Mouse (Mus musculus) Patski (cell line): ENCODE results near the gene Rln1. TPM values are rescaled to one million over a fixed set of nuclear protein-coding genes. Genes with fewer than 3 reads are reported as not detected.

Experiments used
- ATAC-seq: fragments of 100-300 bp; one replicate; pipeline ENCODE4 v1.8.0; 2021
- CTCF ChIA-PET: fragments of 350-600 bp; sonication (Branson Sonifier 250); formaldehyde crosslinking; loops from one replicate; lab custom pipeline; 2022; ENCODE audit warnings: inconsistent platforms; lab: Charles Lee
- POLR2A ChIA-PET: fragments of 350-600 bp; sonication (Branson Sonifier 250); formaldehyde crosslinking; loops from one replicate; lab custom pipeline; 2022; ENCODE audit warnings: antibody characterized with exemption, inconsistent platforms; lab: Charles Lee
- DNase-seq: peaks from one replicate; pipeline ENCODE4 v3.0.0-alpha.2; 2011; ENCODE audit warnings: low read depth, low spot score
- H3K27me3 ChIP-seq: fragments of 371-371 bp; one replicate; pipeline ENCODE4 v1.5.1; 2021
- CTCF ChIP-seq: fragments of 100-300 bp; IDR thresholded peaks from one replicate; pipeline ENCODE4 v1.5.1; 2021
- in situ Hi-C: fragments of 300-500 bp; cut with MboI; formaldehyde crosslinking; loops from 3 replicates; pipeline ENCODE4 v1.11.1; 2018; ENCODE audit warnings: low pct_unique_long_range_greater_than_20kb, mixed read lengths
- polyA plus RNA-seq: library from polyadenylated mRNA; unstranded; gene quantifications from one replicate; pipeline ENCODE4 v1.2.3, GENCODE M21; 2021

Rln1 gene
- polyA plus RNA-seq, 1 experiment from 2014 or later, result not detected

GRCm38 (mm10) chr19:29300919-29301318 is 33.6 kb downstream of the Rln1 start:
- POLR2A ChIA-PET, result no interaction called here
- DNase-seq, result no peak
- in situ Hi-C loops, result no loop called here
- H3K27me3 ChIP-seq, result no peaks in the 10 kb centered on the region
- ATAC-seq, result no peak
- TF ChIP-seq CTCF, result no peak
- CTCF ChIA-PET, result no interaction called here

DNA sequence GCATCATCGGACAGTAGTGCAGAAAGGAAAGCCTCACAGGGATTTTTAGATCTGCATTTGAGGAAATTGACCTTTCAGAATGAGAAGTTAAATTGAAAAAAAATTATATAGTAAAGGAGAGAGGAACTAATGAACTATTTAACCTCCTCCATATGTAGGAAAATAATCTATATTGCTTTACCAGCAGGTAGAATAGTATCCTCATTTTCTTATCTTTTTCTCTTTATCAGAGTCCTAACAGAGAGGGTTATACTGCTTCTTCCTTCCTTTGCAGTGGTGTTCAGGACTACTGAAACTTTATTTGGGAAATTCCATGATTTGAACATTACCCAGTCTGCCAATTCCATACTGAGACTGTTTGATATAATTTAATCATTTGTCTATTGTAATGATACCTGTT is 37.1 kb downstream of the Rln1 start:
- CTCF ChIA-PET, result no interaction called here
- DNase-seq, result no peak
- H3K27me3 ChIP-seq, result no peaks in the 10 kb centered on the region
- no peak for ATAC-seq
- POLR2A ChIA-PET, result no interaction called here
- in situ Hi-C loops, result no loop called here
- no peak for TF ChIP-seq CTCF

DNA sequence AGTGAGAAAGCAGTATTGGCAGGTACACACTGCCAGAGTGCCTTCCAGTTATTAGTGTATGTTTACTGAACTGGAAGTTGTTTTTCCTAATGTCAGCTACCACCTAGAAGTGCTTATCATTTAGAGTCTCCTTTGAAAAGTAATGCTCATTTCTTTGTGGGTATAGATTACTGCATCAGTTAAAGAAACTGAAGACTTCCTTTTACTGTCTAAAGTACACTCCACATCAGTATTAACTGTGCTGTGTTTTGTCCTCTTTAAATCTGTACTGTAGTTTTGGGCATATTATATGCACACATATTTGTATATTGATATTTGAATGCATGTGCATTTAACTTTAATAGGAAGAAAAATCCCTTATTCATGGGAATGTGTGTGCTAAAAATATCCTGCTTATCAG is 38.3 kb downstream of the Rln1 start:
- ATAC-seq (no peak), DNase-seq (no peak)
- in situ Hi-C loops, result no loop called here
- no peaks in the 10 kb centered on the region for H3K27me3 ChIP-seq
- POLR2A ChIA-PET, result no interaction called here
- TF ChIP-seq CTCF, result no peak
- CTCF ChIA-PET, result no interaction called here

GRCm38 (mm10) chr19:29294756-29295155 is 39.7 kb downstream of the Rln1 start:
- CTCF ChIA-PET, result interaction anchor here (0.7 to 1.4 kb wide), 2 partner anchors 57 to 206 kb away, joined by 3 to 5 read pairs; no protein-coding TSS in a partner anchor
- H3K27me3 ChIP-seq, result no peaks in the 10 kb centered on the region
- no peak for TF ChIP-seq CTCF
- POLR2A ChIA-PET, result no interaction called here
- DNase-seq, result no peak
- ATAC-seq, result no peak
- in situ Hi-C loops, result no loop called here

DNA sequence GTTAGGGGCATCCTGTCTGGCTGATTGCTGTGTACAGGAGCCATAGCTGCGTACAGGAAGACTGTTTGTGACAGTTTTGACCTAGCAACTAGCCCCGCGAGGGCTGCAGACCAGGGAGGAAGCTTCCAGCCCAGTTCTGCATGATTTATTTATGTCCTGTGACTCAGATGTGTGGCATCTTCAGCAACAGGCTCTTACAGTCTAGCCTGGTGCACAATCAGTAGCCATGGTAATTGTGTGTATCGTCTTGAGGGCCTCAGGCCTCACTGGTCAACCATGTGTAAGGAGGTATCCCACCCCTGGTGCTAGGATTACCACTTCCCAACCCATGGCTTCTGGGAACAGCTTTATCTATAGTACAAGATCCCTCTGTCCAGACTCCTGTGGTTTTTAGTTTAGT is 41.9 kb downstream of the Rln1 start:
- TF ChIP-seq CTCF, result no peak
- ChIA-PET CTCF (interaction anchor here (0.8 kb wide), 1 partner anchor 12 kb away, joined by 3 read pairs; no protein-coding TSS in a partner anchor), POLR2A (no interaction called here)
- ATAC-seq (peak; percentile 93), DNase-seq (peak; percentile 65)
- in situ Hi-C loops, result no loop called here
- H3K27me3 ChIP-seq, result no peaks in the 10 kb centered on the region

DNA sequence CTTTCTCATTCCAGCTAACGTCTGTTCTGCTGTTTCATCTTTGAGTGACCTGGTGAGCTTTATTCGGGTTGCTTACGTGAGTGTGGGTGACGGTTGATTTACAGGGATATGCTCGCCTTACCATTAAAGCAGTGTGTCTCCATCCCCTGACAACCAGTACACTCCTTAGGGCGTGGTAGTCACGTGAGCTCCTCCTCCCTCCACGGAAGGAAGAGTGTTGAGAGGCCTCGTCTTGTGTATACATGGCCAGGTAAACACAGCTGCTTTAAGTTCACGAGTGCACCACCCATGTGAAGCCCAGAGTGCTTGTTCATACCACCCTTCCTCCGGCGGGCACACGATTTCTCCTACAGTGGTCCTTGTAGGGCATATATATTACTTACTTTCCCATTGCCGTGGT is 42.9 kb downstream of the Rln1 start:
- POLR2A ChIA-PET, result interaction anchor here (0.7 kb wide), 1 partner anchor 49 kb away, joined by 3 read pairs; no protein-coding TSS in a partner anchor
- ATAC-seq (no peak), DNase-seq (no peak)
- TF ChIP-seq CTCF, result no peak
- CTCF ChIA-PET, result interaction anchor here (0.8 to 1.0 kb wide), 2 partner anchors 10 to 13 kb away, joined by 3 to 4 read pairs; no protein-coding TSS in a partner anchor
- no peaks in the 10 kb centered on the region for H3K27me3 ChIP-seq
- in situ Hi-C loops, result no loop called here

- no peaks in the 10 kb centered on the region for H3K27me3 ChIP-seq
- in situ Hi-C loops, result no loop called here
- ChIA-PET CTCF (no interaction called here), POLR2A (interaction anchor here (0.7 kb wide), 1 partner anchor 20 kb away, joined by 3 read pairs; no protein-coding TSS in a partner anchor)
- DNase-seq (no peak), ATAC-seq (no peak)
- no peak for TF ChIP-seq CTCF
Measured at GRCm38 (mm10) chr19:29287863-29288262, 46.6 kb downstream of the Rln1 start.

GRCm38 (mm10) chr19:29285451-29285869 is 49.0 kb downstream of the Rln1 start:
- ChIA-PET POLR2A (interaction anchor here (0.6 to 1.2 kb wide), 2 partner anchors 14 to 247 kb away, joined by 3 to 5 read pairs; no protein-coding TSS in a partner anchor), CTCF (no interaction called here)
- in situ Hi-C loops, result no loop called here
- ATAC-seq (no peak), DNase-seq (no peak)
- no peak for TF ChIP-seq CTCF
- no peaks in the 10 kb centered on the region for H3K27me3 ChIP-seq

Other genes starting within 250 kb of the Rln1 start
- gene Rcl1, start 233.3 kb downstream of the Rln1 start, polyA plus RNA-seq, result 21.7 TPM
- 32.4 TPM for gene Jak2, start 82.8 kb downstream of the Rln1 start, polyA plus RNA-seq
- 2.7 TPM for gene Insl6, start 9.3 kb downstream of the Rln1 start, polyA plus RNA-seq
- 129 TPM for gene Plgrkt, start 32.7 kb upstream of the Rln1 start, polyA plus RNA-seq
- 5.2 TPM for gene Cd274, start 32.8 kb upstream of the Rln1 start, polyA plus RNA-seq
- gene Pdcd1lg2, start 76.2 kb upstream of the Rln1 start, polyA plus RNA-seq, result 0.26 TPM
- 28.8 TPM for gene Ric1, start 187.6 kb upstream of the Rln1 start, polyA plus RNA-seq